Mouse (Mus musculus): ENCODE results near the gene Gid8. TPM values are rescaled to one million over a fixed set of nuclear protein-coding genes. Genes with fewer than 3 reads are reported as not detected.
A peak's percentile ranks its signal among the peaks of the same experiment; 100 is the strongest.

Gid8 gene
- total RNA-seq, 4 experiments from 2014 or later: 33.7 to 41.1 (median 34.8) TPM

GRCm38 (mm10) chr2:180746569-180747192 is 36.8 kb downstream of the Gid8 start:
- DNase-seq (ENCODE audit: low spot score in 2 of 2): no peak

- DNase-seq (ENCODE audit: low spot score in 2 of 2): no peak
These were observed 39.0 kb downstream of the Gid8 start for GRCm38 (mm10) chr2:180748904-180749303.

- DNase-seq (ENCODE audit: low spot score in 2 of 2): no peak
These were observed 45.2 kb downstream of the Gid8 start for GRCm38 (mm10) chr2:180754976-180755688.

- DNase-seq (ENCODE audit: low spot score in 2 of 2): no peak
These were observed 46.0 kb downstream of the Gid8 start for GRCm38 (mm10) chr2:180755896-180756295.

GRCm38 (mm10) chr2:180756786-180757185 is 46.9 kb downstream of the Gid8 start:
- no peak for DNase-seq (ENCODE audit: low spot score in 2 of 2)

- no peak for DNase-seq (ENCODE audit: low spot score in 2 of 2)
These were observed 48.8 kb downstream of the Gid8 start for GRCm38 (mm10) chr2:180758513-180759263.

- DNase-seq (ENCODE audit: low spot score in 2 of 2): peak; percentile 32 to 44
These were observed 55.1 kb downstream of the Gid8 start for GRCm38 (mm10) chr2:180764986-180765385.

GRCm38 (mm10) chr2:180765713-180766112 is 55.8 kb downstream of the Gid8 start:
- no peak for DNase-seq (ENCODE audit: low spot score in 2 of 2)

Other genes with a start within 250 kb of the Gid8 start
- under 1 TPM in 1 of 4 experiments, not detected in 3; 0.11 TPM for gene Ntsr1, start 210.1 kb upstream of the Gid8 start, total RNA-seq (2022)
- 1 to 10 TPM; 3.6 to 5.1 (median 4.7) TPM for gene Mrgbp, start 128.8 kb upstream of the Gid8 start, total RNA-seq (2022)
- gene Ogfr, start 120.9 kb upstream of the Gid8 start, total RNA-seq (2022): 10 to 100 TPM; 21.3 to 24.7 (median 22.3) TPM
- under 1 TPM in 1 of 4 experiments, not detected in 3; 0.11 TPM for gene Col9a3, start 112.3 kb upstream of the Gid8 start, total RNA-seq (2022)
- gene Tcfl5, start 67.4 kb upstream of the Gid8 start, total RNA-seq (2022): not detected
- 10 to 100 TPM; 13.2 to 17.8 (median 14.6) TPM for gene Dido1, start 118 bp upstream of the Gid8 start, total RNA-seq (2022)
- gene Slc17a9, start 15.1 kb downstream of the Gid8 start, total RNA-seq (2022): under 1 TPM in 1 of 4 experiments, not detected in 3; 0.25 TPM
- gene Bhlhe23, start 66.8 kb downstream of the Gid8 start, total RNA-seq (2022): not detected
- gene Ythdf1, start 210.8 kb downstream of the Gid8 start, total RNA-seq (2022): 10 to 100 TPM; 35.2 to 43.3 (median 38.5) TPM
- gene Birc7, start 218.9 kb downstream of the Gid8 start, total RNA-seq (2022): not detected
- gene Nkain4, start 244.6 kb downstream of the Gid8 start, total RNA-seq (2022): 1 to 10 TPM in 1 of 4 experiments, not detected in 3; 1.4 TPM